Mouse (Mus musculus) C2C12 (cell line): ENCODE measurements around the gene Lrrc29. TPM values are rescaled to one million over a fixed set of nuclear protein-coding genes. Genes with fewer than 3 reads are reported as not detected.

Experiments
- H3K27me3 ChIP-seq: one replicate; pipeline ENCODE4 v1.6.1; 2011; ENCODE audit not compliant: control insufficient read depth, insufficient read depth, insufficient read length
- H3K36me3 ChIP-seq: one replicate; pipeline ENCODE4 v1.6.1; 2011; ENCODE audit not compliant: control insufficient read depth, insufficient read depth
- H3K4me3 ChIP-seq: one replicate; pipeline ENCODE4 v1.5.1; 2011; ENCODE audit warnings: mild to moderate bottlenecking, control low read depth; ENCODE audit not compliant: poor library complexity, insufficient read depth, severe bottlenecking
- H3K79me2 ChIP-seq: one replicate; pipeline ENCODE4 v1.6.1; 2011; ENCODE audit not compliant: control insufficient read depth, insufficient read depth
- H3K79me3 ChIP-seq: one replicate; pipeline ENCODE4 v1.6.1; 2011; ENCODE audit warnings: low read depth, control low read depth
- H3ac ChIP-seq: one replicate; pipeline ENCODE3; 2011; ENCODE audit warnings: low read depth; ENCODE audit not compliant: control insufficient read depth, insufficient read length
- CEBPB ChIP-seq: IDR thresholded peaks from one replicate; pipeline ENCODE4 v1.6.1; 2011; ENCODE audit warnings: low read depth, mild to moderate bottlenecking, control low read depth, moderate library complexity
- CTCF ChIP-seq: IDR thresholded peaks from one replicate; pipeline ENCODE4 v1.5.1; 2011; ENCODE audit not compliant: control insufficient read depth, insufficient read depth, insufficient read length
- FOSL1 ChIP-seq: IDR thresholded peaks from one replicate; pipeline ENCODE4 v1.8.0; 2011; ENCODE audit warnings: mild to moderate bottlenecking, low read length; ENCODE audit not compliant: poor library complexity, insufficient read depth, severe bottlenecking
- MAX ChIP-seq: IDR thresholded peaks from one replicate; pipeline ENCODE4 v1.6.1; 2011; ENCODE audit warnings: mild to moderate bottlenecking, control low read depth
- MYOD1 ChIP-seq: IDR thresholded peaks from one replicate; pipeline ENCODE4 v1.6.1; 2011; ENCODE audit warnings: low read depth; ENCODE audit not compliant: control insufficient read depth, insufficient read length
- MYOG ChIP-seq: IDR thresholded peaks from one replicate; pipeline ENCODE4 v1.6.1; 2011; ENCODE audit not compliant: control insufficient read depth, insufficient read length; ENCODE audit errors: extremely low read depth
- USF1 ChIP-seq: IDR thresholded peaks from one replicate; pipeline ENCODE4 v1.6.1; 2011; ENCODE audit warnings: low read depth, mild to moderate bottlenecking, control low read depth, moderate library complexity
- polyA plus RNA-seq: library from polyadenylated mRNA; unstranded; fragments of >200 nt; fragmentation: generic; extraction: Trizol; gene quantifications from one replicate; pipeline ENCODE4 v1.2.1, GENCODE M21; 2012; ENCODE audit warnings: missing spikeins

Gene Lrrc29
- polyA plus RNA-seq, 1 experiment = 0.69 TPM

- TF ChIP-seq MAX (peak; percentile 55), CEBPB (no peak)
Observed at GRCm38 (mm10) chr8:105347428-105348221, 21.5 kb upstream of the Lrrc29 start, which contains the start of gene Fhod1. Fhod1 (minus strand) TSS chr8:105347953.

GRCm38 (mm10) chr8:105346611-105347427 lies 20.7 kb upstream of the Lrrc29 start:
- peak overlapping the region; percentile 66 for H3ac ChIP-seq
- TF ChIP-seq CEBPB (peak; percentile 2), USF1 (no peak), MAX (peak; percentile 11)
- H3K36me3 ChIP-seq = peaks cover 19% of the 10 kb centered on the region
- H3K79me3 ChIP-seq = peaks cover 69% of the 10 kb centered on the region
- H3K27me3 ChIP-seq = no peaks in the 10 kb centered on the region
- H3K79me2 ChIP-seq = peaks cover 97% of the 10 kb centered on the region
- peak overlapping the region; percentile 77 for H3K4me3 ChIP-seq

More at GRCm38 (mm10) chr8:105347428-105348221, 21.5 kb upstream of the Lrrc29 start, which contains the start of gene Fhod1:
- peaks cover 62% of the 10 kb centered on the region for H3K79me3 ChIP-seq
- peak within 1 kb of the TSS; percentile 95 for H3ac ChIP-seq
- H3K4me3 ChIP-seq = peak within 1 kb of the TSS; percentile 77
- peaks cover 97% of the 10 kb centered on the region for H3K79me2 ChIP-seq
- peaks cover 17% of the 10 kb centered on the region for H3K36me3 ChIP-seq
- H3K27me3 ChIP-seq = no peaks in the 10 kb centered on the region

GRCm38 (mm10) chr8:105345061-105345975 lies 19.2 kb upstream of the Lrrc29 start:
- Histone ChIP-seq H3K79me2 (peaks cover 97% of the 10 kb centered on the region), H3K4me3 (peak overlapping the region; percentile 77), H3K36me3 (peaks cover 33% of the 10 kb centered on the region), H3K79me3 (peaks cover 65% of the 10 kb centered on the region), H3ac (peak overlapping the region; percentile 35), H3K27me3 (no peaks in the 10 kb centered on the region)
- TF ChIP-seq CEBPB = no peak
- no peak for TF ChIP-seq MYOG
- TF ChIP-seq CTCF = no peak
- TF ChIP-seq USF1 = no peak
- peak; percentile 41 for TF ChIP-seq MAX
- no peak for TF ChIP-seq MYOD1
- no peak for TF ChIP-seq FOSL1

- TF ChIP-seq MYOD1 = no peak
- TF ChIP-seq CTCF = no peak
- TF ChIP-seq USF1 = no peak
- TF ChIP-seq FOSL1 = no peak
- Histone ChIP-seq H3K4me3 (no peak overlapping the region), H3K27me3 (no peaks in the 10 kb centered on the region), H3K79me2 (peaks cover 97% of the 10 kb centered on the region), H3K79me3 (peaks cover 65% of the 10 kb centered on the region), H3ac (no peak overlapping the region), H3K36me3 (peaks cover 43% of the 10 kb centered on the region)
Observed at GRCm38 (mm10) chr8:105343791-105344574, 17.9 kb upstream of the Lrrc29 start.

- no peak overlapping the region for H3K4me3 ChIP-seq
- peaks cover 64% of the 10 kb centered on the region for H3K79me3 ChIP-seq
- peaks cover 94% of the 10 kb centered on the region for H3K79me2 ChIP-seq
- no peak overlapping the region for H3ac ChIP-seq
- TF ChIP-seq MYOD1 = no peak
- H3K36me3 ChIP-seq = peaks cover 55% of the 10 kb centered on the region
- no peaks in the 10 kb centered on the region for H3K27me3 ChIP-seq
Observed at GRCm38 (mm10) chr8:105342768-105343167, 16.7 kb upstream of the Lrrc29 start.
